ENCODE assay signal across 7 mouse cellular contexts in genomic region chr9:20581175-20581634, GRCm38 (mm10). TPM values are rescaled to one million over a fixed set of nuclear protein-coding genes. Genes with fewer than 3 reads are reported as not detected.
DNase-seq lines count a peak whose midpoint lies in the region; ATAC-seq lines count a peak whose summit lies in the region.

Gene Zfp846, plus strand, starts transcription at chr9:20581291.

- under 1% methylated on average over 30 of the region's 30 CpGs for WGBS in embryonic facial prominence, embryonic 11.5 days
- under 1% methylated on average over 30 of the region's 30 CpGs for WGBS in limb, embryonic 10.5 days
- WGBS in midbrain, embryonic 13.5 days, result under 1% methylated on average over 30 of the region's 30 CpGs

- peak; percentile 99 for ATAC-seq in embryonic facial prominence, embryonic 11.5 days (replicated peaks; ENCODE audit: insufficient number of reproducible peaks, low FRiP score, low TSS enrichment, low read depth)
- peak; percentile 100 for ATAC-seq in granulocyte monocyte progenitor cell, adult 5-6 weeks (replicated peaks; ENCODE audit: poor library complexity, severe bottlenecking)
- peak; percentile 99 for ATAC-seq in midbrain, embryonic 13.5 days

- peak within 1 kb of the TSS; percentile 61 for H3K4me3 ChIP-seq in embryonic facial prominence, embryonic 11.5 days (ENCODE audit: low read depth, low read length)
- peak within 1 kb of the TSS; percentile 68 for H3K4me3 ChIP-seq in limb, embryonic 10.5 days
- peak within 1 kb of the TSS; percentile 64 for H3K4me3 ChIP-seq in midbrain, embryonic 13.5 days (replicated peaks)

- no peaks in the 10 kb centered on the region for H3K4me1 ChIP-seq in embryonic facial prominence, embryonic 11.5 days (ENCODE audit: control insufficient read depth, insufficient read depth, low read length)
- peaks cover 2% of the 10 kb centered on the region; the same call in 1 of the 2 replicates for H3K4me1 ChIP-seq in limb, embryonic 10.5 days
- peaks cover 15% of the 10 kb centered on the region for H3K4me1 ChIP-seq in midbrain, embryonic 13.5 days (replicated peaks)

- H3K9me3 ChIP-seq in embryonic facial prominence, embryonic 11.5 days (replicated peaks; ENCODE audit: control insufficient read depth, low read length), result no peaks in the 10 kb centered on the region
- H3K9me3 ChIP-seq in limb, embryonic 10.5 days (replicated peaks), result no peaks in the 10 kb centered on the region
- no peaks in the 10 kb centered on the region for H3K9me3 ChIP-seq in midbrain, embryonic 13.5 days

- H3K36me3 ChIP-seq in embryonic facial prominence, embryonic 11.5 days (replicated peaks; ENCODE audit: control insufficient read depth, insufficient read depth, low read depth, low read length), result no peaks in the 10 kb centered on the region; the same call in 1 of the 2 replicates
- H3K36me3 ChIP-seq in limb, embryonic 10.5 days, result peaks cover 19% of the 10 kb centered on the region
- H3K36me3 ChIP-seq in midbrain, embryonic 13.5 days, result peaks cover 12% of the 10 kb centered on the region

- H3K27me3 ChIP-seq in embryonic facial prominence, embryonic 11.5 days (ENCODE audit: control insufficient read depth, insufficient read depth, low read length), result 0 out of 2 replicates have a peak, but pooled peaks cover 2% of the 10 kb centered on the region
- peaks cover 15% of the 10 kb centered on the region for H3K27me3 ChIP-seq in limb, embryonic 10.5 days (ENCODE audit: low read depth, poor library complexity, severe bottlenecking)
- peaks cover 28% of the 10 kb centered on the region for H3K27me3 ChIP-seq in midbrain, embryonic 13.5 days

- peak within 1 kb of the TSS; percentile 79 for H3K9ac ChIP-seq in embryonic facial prominence, embryonic 11.5 days (replicated peaks; ENCODE audit: low read length)
- peak within 1 kb of the TSS; percentile 81 for H3K9ac ChIP-seq in midbrain, embryonic 13.5 days (replicated peaks)

- DNase-seq in adrenal gland, postnatal 14 days, result peak; percentile 99
- peak; percentile 95 for DNase-seq in embryonic facial prominence, embryonic 11.5 days (ENCODE audit: low spot score)
- peak; percentile 99 for DNase-seq in kidney, adult 11 months
- peak; percentile 99 for DNase-seq in limb, embryonic 10.5 days (ENCODE audit: low spot score)
- peak; percentile 82 for DNase-seq in spleen, adult 12 weeks (ENCODE audit: low spot score)

- H3K4me2 ChIP-seq in embryonic facial prominence, embryonic 11.5 days (ENCODE audit: low read depth, low read length), result peak within 1 kb of the TSS; percentile 51
- peak within 1 kb of the TSS; percentile 64 for H3K4me2 ChIP-seq in midbrain, embryonic 13.5 days (replicated peaks)

- H3K27ac ChIP-seq in embryonic facial prominence, embryonic 11.5 days (replicated peaks; ENCODE audit: low read depth, low read length), result peak within 1 kb of the TSS; percentile 75
- peak within 1 kb of the TSS; percentile 88 for H3K27ac ChIP-seq in limb, embryonic 10.5 days
- H3K27ac ChIP-seq in midbrain, embryonic 13.5 days, result peak within 1 kb of the TSS; percentile 93

RNA-seq across cellular contexts. Expression of gene Zfp846, which starts in this region (rescaled TPM):
- total RNA-seq in adrenal gland, postnatal 14 days (2021), result 9.2 and 10.8 TPM in 2 replicates
- polyA plus RNA-seq in embryonic facial prominence, embryonic 11.5 days (2014; fragmentation: Nextera tagmentation; extraction: Ambion mirVana), result 18.7 and 20.2 TPM in 2 replicates
- 7.1 and 7.3 TPM in 2 replicates for total RNA-seq in granulocyte monocyte progenitor cell, adult 5-6 weeks (2014; fragmentation: Nextera tagmentation)
- 4.7 and 13.0 TPM in 2 replicates for total RNA-seq in granulocyte monocyte progenitor cell, adult 5-6 weeks (2017)
- polyA plus RNA-seq in limb, embryonic 10.5 days (2016; fragmentation: Nextera tagmentation; extraction: Ambion mirVana), result 14.2 and 16.3 TPM in 2 replicates
- polyA plus RNA-seq in midbrain, embryonic 13.5 days (2015; fragmentation: Nextera tagmentation; extraction: Ambion mirVana), result 47.1 and 50.1 TPM in 2 replicates

Comparison
In these comparisons a context has a peak if more than half of its experiments do, and no peak if none do; other contexts are left out.
1. Peak in every context shown above with its lines: DNase-seq, ATAC-seq, H3K4me3 ChIP-seq and H3K27ac ChIP-seq.